Mouse (Mus musculus) frontal cortex, postnatal 14 days (tissue): ENCODE data around the gene Samd1.

Experiments used
- DNase-seq, 2 experiments: peaks; one replicate each; pipeline ENCODE4 v3.0.0; 2022; ENCODE audit warnings: low spot score in 2 of 2

The Samd1 gene

GRCm38 (mm10) chr8:84011705-84012498, 14.4 kb downstream of the Samd1 start, which contains the start of gene 2210011C24Rik:
Gene 2210011C24Rik, minus strand, starts transcription at chr8:84012171.
- no peak for DNase-seq

- DNase-seq, result no peak
Measured at GRCm38 (mm10) chr8:84012499-84013165, 15.2 kb downstream of the Samd1 start.

- DNase-seq, result no peak
Measured at GRCm38 (mm10) chr8:84015833-84016232, 18.4 kb downstream of the Samd1 start.

- DNase-seq, result no peak
Measured at GRCm38 (mm10) chr8:84019738-84020137, 22.3 kb downstream of the Samd1 start.

- no peak for DNase-seq
Measured at GRCm38 (mm10) chr8:84021096-84021495, 23.6 kb downstream of the Samd1 start, which contains the start of gene Palm3. Gene Palm3, plus strand, starts transcription at chr8:84021471.

GRCm38 (mm10) chr8:84021569-84021968, 24.1 kb downstream of the Samd1 start:
- no peak for DNase-seq

- no peak for DNase-seq
Measured at GRCm38 (mm10) chr8:84023085-84023484, 25.6 kb downstream of the Samd1 start.

- DNase-seq, result no peak
Measured at GRCm38 (mm10) chr8:84023631-84024030, 26.2 kb downstream of the Samd1 start.

GRCm38 (mm10) chr8:84024171-84024570, 26.7 kb downstream of the Samd1 start:
- DNase-seq, result no peak

GRCm38 (mm10) chr8:84025863-84026262, 28.4 kb downstream of the Samd1 start:
- DNase-seq, result no peak

GRCm38 (mm10) chr8:84027449-84027848, 30.0 kb downstream of the Samd1 start:
- no peak for DNase-seq

GRCm38 (mm10) chr8:84029272-84029671, 31.8 kb downstream of the Samd1 start:
- DNase-seq, result no peak

- no peak for DNase-seq
Measured at GRCm38 (mm10) chr8:84032777-84033176, 35.3 kb downstream of the Samd1 start.

- no peak for DNase-seq
Measured at GRCm38 (mm10) chr8:84038015-84038414, 40.5 kb downstream of the Samd1 start.

GRCm38 (mm10) chr8:84039050-84039449, 41.6 kb downstream of the Samd1 start:
- peak; percentile 40 to 71 for DNase-seq

GRCm38 (mm10) chr8:84042066-84042947, 44.8 kb downstream of the Samd1 start, which contains the start of gene Il27ra:
Gene Il27ra, minus strand, starts transcription at chr8:84042589.
- DNase-seq, result peak in 1 of 2 experiments; percentile 37

GRCm38 (mm10) chr8:84042948-84043342, 45.5 kb downstream of the Samd1 start:
- no peak for DNase-seq

- no peak for DNase-seq
Measured at GRCm38 (mm10) chr8:84044103-84044502, 46.6 kb downstream of the Samd1 start.

GRCm38 (mm10) chr8:84044900-84045299, 47.4 kb downstream of the Samd1 start, which contains the start of gene Rln3:
Gene Rln3, minus strand, starts transcription at chr8:84045000.
- DNase-seq, result no peak

- no peak for DNase-seq
Measured at GRCm38 (mm10) chr8:84046505-84046904, 49.0 kb downstream of the Samd1 start.

- DNase-seq, result no peak
Measured at GRCm38 (mm10) chr8:84048171-84048570, 50.7 kb downstream of the Samd1 start.
